Mouse (Mus musculus): Measurements from ENCODE around the gene Lce1c. TPM values are rescaled to one million over a fixed set of nuclear protein-coding genes. Genes with fewer than 3 reads are reported as not detected.
"Not testable (repeated sequence)": the region's sequence is repeated elsewhere in the genome, so short reads cannot be mapped to it uniquely, and the experiment has no call there.

Gene Lce1c
- total and polyA plus RNA-seq, 3 experiments, result not detected

DNA sequence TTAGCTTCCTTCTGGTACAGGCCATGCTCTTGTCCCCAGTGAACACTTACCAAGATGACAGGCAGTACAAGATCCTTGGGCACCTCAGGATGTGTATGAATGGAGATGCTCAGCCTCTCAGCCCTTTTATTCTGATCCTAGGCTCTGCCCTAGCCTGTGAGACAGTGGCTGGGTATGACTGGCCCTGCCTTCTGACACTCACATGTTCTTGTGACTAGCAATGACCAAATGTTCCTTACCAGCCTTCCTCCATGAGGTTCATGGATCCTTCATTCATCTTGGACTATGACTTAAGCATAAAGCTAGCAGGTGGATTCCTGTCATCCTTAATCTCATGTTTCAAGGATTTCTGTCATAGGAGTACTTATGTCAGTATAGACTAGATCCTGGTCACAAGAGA, 8.8 kb upstream of the Lce1c start, which contains the start of gene Lce1a2:
TSS of gene Lce1a2 (minus strand) at position 101 of the 400 bp plus-strand sequence.
- in situ Hi-C loops (cut with MboI; ENCODE audit: low pct_ligation_motif_present, low pct_unique_long_range_greater_than_20kb, low sequenced_read_pairs), result no loop called here
- no peak for TF ChIP-seq GABPA (IDR thresholded peaks at IDR 0.05; ENCODE audit: insufficient replicate concordance, low read depth, low read length)
- no peak for TF ChIP-seq PAX5 (IDR thresholded peaks at IDR 0.05; ENCODE audit: low read length)
- no peak for TF ChIP-seq USF2 (conservative IDR thresholded peaks at IDR 0.05; ENCODE audit: low read depth, low read length)
- TF ChIP-seq CTCF (conservative IDR thresholded peaks at IDR 0.05 in 1 of 2, IDR thresholded peaks at IDR 0.05 in 1 of 2; ENCODE audit: low read depth in 2 of 2, low read length in 2 of 2), result no peak
- TF ChIP-seq RCOR1 (conservative IDR thresholded peaks at IDR 0.05; ENCODE audit: low read depth, low read length), result no peak
- no peak for TF ChIP-seq POLR2A (IDR thresholded peaks at IDR 0.05; ENCODE audit: low read depth, low read length)
- no peak for TF ChIP-seq USF1 (IDR thresholded peaks at IDR 0.05; ENCODE audit: low read depth, low read length)
- TF ChIP-seq NRF1 (IDR thresholded peaks at IDR 0.05; ENCODE audit: low read depth, low read length), result no peak
- TF ChIP-seq KAT2A (IDR thresholded peaks at IDR 0.05; ENCODE audit: insufficient replicate concordance, low read length), result no peak
- no peak for TF ChIP-seq JUND (conservative IDR thresholded peaks at IDR 0.05; ENCODE audit: low read depth, low read length)
- TF ChIP-seq ZNF384 (IDR thresholded peaks at IDR 0.05; ENCODE audit: low read depth, low read length), result no peak
- TF ChIP-seq RAD21 (IDR thresholded peaks at IDR 0.05; ENCODE audit: low read depth, low read length), result no peak
- no peak for TF ChIP-seq ETS1 (conservative IDR thresholded peaks at IDR 0.05; ENCODE audit: low read depth, low read length)
- no peak for TF ChIP-seq EP300 (IDR thresholded peaks at IDR 0.05; ENCODE audit: low read length)
- no peak for TF ChIP-seq UBTF (IDR thresholded peaks at IDR 0.05; ENCODE audit: low read depth, low read length)
- TF ChIP-seq MAFK (IDR thresholded peaks at IDR 0.05; ENCODE audit: insufficient replicate concordance, low read length), result no peak
- TF ChIP-seq MEF2A (IDR thresholded peaks at IDR 0.05; ENCODE audit: borderline replicate concordance, low read depth, low read length), result no peak
- no peak for TF ChIP-seq ZKSCAN1 (IDR thresholded peaks at IDR 0.05; ENCODE audit: borderline replicate concordance, low read depth, low read length)
- no peak for DNase-seq (ENCODE audit: extremely low read depth)
- H3K9me3 ChIP-seq (replicated peaks; ENCODE audit: low read length), result no peaks in the 10 kb centered on the region
- dilution Hi-C loops (cut with MboI; ENCODE audit: extremely low pct_ligation_motif_present, extremely low pct_unique_long_range_greater_than_20kb, low sequenced_read_pairs), result no loop called here
- no peak within 1 kb of the TSS for H3K4me3 ChIP-seq (replicated peaks in 1 of 3; ENCODE audit: low read depth in 2 of 3, low read length in 2 of 3, poor library complexity in 1 of 3)
- H3K27me3 ChIP-seq (replicated peaks), result no peaks in the 10 kb centered on the region
- H3K4me2 ChIP-seq (ENCODE audit: insufficient read depth, low read depth, poor library complexity, severe bottlenecking), result no peak within 1 kb of the TSS
- H3K27ac ChIP-seq (ENCODE audit: insufficient read depth, low read depth), result no peak within 1 kb of the TSS
- no peaks in the 10 kb centered on the region for H3K79me2 ChIP-seq (replicated peaks; ENCODE audit: control insufficient read depth, extremely low read depth, insufficient read depth, poor library complexity, severe bottlenecking)
- H3K9ac ChIP-seq (ENCODE audit: insufficient read depth, low read depth), result no peak within 1 kb of the TSS
- H3K4me1 ChIP-seq (ENCODE audit: control insufficient read depth in 1 of 2, insufficient read depth in 2 of 2), result no peaks in the 10 kb centered on the region
- H3K36me3 ChIP-seq (replicated peaks in 1 of 2; ENCODE audit: control insufficient read depth in 1 of 2, insufficient read depth in 1 of 2, low read length in 1 of 2), result no peaks in the 10 kb centered on the region

DNA sequence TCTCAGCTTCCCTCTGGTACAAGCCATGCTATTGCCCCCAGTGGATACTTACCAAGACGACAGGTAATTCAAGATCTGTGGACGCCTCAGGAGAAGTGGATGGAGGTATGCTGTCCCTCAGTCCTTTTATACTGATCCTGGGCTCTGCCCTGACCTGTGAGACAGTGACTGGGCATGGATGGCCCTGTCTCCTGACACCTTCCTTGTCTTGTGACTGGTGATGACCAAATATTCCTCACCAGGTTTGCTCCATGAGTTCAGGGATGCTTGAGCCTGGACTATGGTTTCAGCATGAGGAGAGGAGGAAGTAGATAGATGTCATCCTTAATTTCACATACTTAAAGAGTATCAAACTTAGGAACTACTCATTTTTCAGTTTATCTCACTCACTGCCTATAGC, 8.1 kb downstream of the Lce1c start, which contains the start of gene Lce1d:
TSS of gene Lce1d (minus strand) at position 101 of the 400 bp plus-strand sequence.
- no peak for DNase-seq (ENCODE audit: extremely low read depth)
- no peaks in the 10 kb centered on the region for H3K4me1 ChIP-seq (ENCODE audit: control insufficient read depth in 1 of 2, insufficient read depth in 2 of 2)
- dilution Hi-C loops (cut with MboI; ENCODE audit: extremely low pct_ligation_motif_present, extremely low pct_unique_long_range_greater_than_20kb, low sequenced_read_pairs) (no loop called here), in situ Hi-C loops (cut with MboI; ENCODE audit: low pct_ligation_motif_present, low pct_unique_long_range_greater_than_20kb, low sequenced_read_pairs) (no loop called here)
- H3K27ac ChIP-seq (ENCODE audit: insufficient read depth, low read depth), result no peak within 1 kb of the TSS
- no peaks in the 10 kb centered on the region for H3K36me3 ChIP-seq (replicated peaks in 1 of 2; ENCODE audit: control insufficient read depth in 1 of 2, insufficient read depth in 1 of 2, low read length in 1 of 2)
- H3K27me3 ChIP-seq (replicated peaks), result no peaks in the 10 kb centered on the region
- H3K4me3 ChIP-seq (replicated peaks in 1 of 3; ENCODE audit: low read depth in 2 of 3, low read length in 2 of 3, poor library complexity in 1 of 3), result no peak within 1 kb of the TSS
- H3K79me2 ChIP-seq (replicated peaks; ENCODE audit: control insufficient read depth, extremely low read depth, insufficient read depth, poor library complexity, severe bottlenecking), result no peaks in the 10 kb centered on the region
- H3K4me2 ChIP-seq (ENCODE audit: insufficient read depth, low read depth, poor library complexity, severe bottlenecking), result no peak within 1 kb of the TSS
- TF ChIP-seq USF1 (IDR thresholded peaks at IDR 0.05; ENCODE audit: low read depth, low read length), result no peak
- no peak for TF ChIP-seq MAFK (IDR thresholded peaks at IDR 0.05; ENCODE audit: insufficient replicate concordance, low read length)
- TF ChIP-seq HCFC1 (IDR thresholded peaks at IDR 0.05; ENCODE audit: low read depth, low read length), result no peak
- no peak for TF ChIP-seq ZC3H11A (IDR thresholded peaks at IDR 0.05; ENCODE audit: low read depth, low read length)
- no peak for TF ChIP-seq USF2 (conservative IDR thresholded peaks at IDR 0.05; ENCODE audit: low read depth, low read length)
- no peak for TF ChIP-seq SIN3A (IDR thresholded peaks at IDR 0.05; ENCODE audit: low read length)
- TF ChIP-seq NELFE (IDR thresholded peaks at IDR 0.05; ENCODE audit: low read depth, low read length), result no peak
- no peak for TF ChIP-seq MAZ (IDR thresholded peaks at IDR 0.05; ENCODE audit: low read depth, low read length)
- TF ChIP-seq MXI1 (IDR thresholded peaks at IDR 0.05; ENCODE audit: low read depth, low read length), result no peak
- TF ChIP-seq KAT2A (IDR thresholded peaks at IDR 0.05; ENCODE audit: insufficient replicate concordance, low read length), result no peak
- no peak for TF ChIP-seq MEF2A (IDR thresholded peaks at IDR 0.05; ENCODE audit: borderline replicate concordance, low read depth, low read length)
- no peak for TF ChIP-seq ZMIZ1 (IDR thresholded peaks at IDR 0.05; ENCODE audit: low read depth, low read length)
- no peak for TF ChIP-seq RCOR1 (conservative IDR thresholded peaks at IDR 0.05; ENCODE audit: low read depth, low read length)
- no peak within 1 kb of the TSS for H3K9ac ChIP-seq (ENCODE audit: insufficient read depth, low read depth)
- H3K9me3 ChIP-seq (replicated peaks; ENCODE audit: low read length), result no peaks in the 10 kb centered on the region

- H3K79me2 ChIP-seq (replicated peaks; ENCODE audit: control insufficient read depth, extremely low read depth, insufficient read depth, poor library complexity, severe bottlenecking); H3K27ac ChIP-seq (ENCODE audit: insufficient read depth, low read depth); DNase-seq (ENCODE audit: extremely low read depth); in situ Hi-C loops (cut with MboI; ENCODE audit: low pct_ligation_motif_present, low pct_unique_long_range_greater_than_20kb, low sequenced_read_pairs); H3K9me3 ChIP-seq (replicated peaks; ENCODE audit: low read length); H3K27me3 ChIP-seq (replicated peaks); H3K4me1 ChIP-seq (ENCODE audit: control insufficient read depth in 1 of 2, insufficient read depth in 2 of 2); dilution Hi-C loops (cut with MboI; ENCODE audit: extremely low pct_ligation_motif_present, extremely low pct_unique_long_range_greater_than_20kb, low sequenced_read_pairs); H3K36me3 ChIP-seq (replicated peaks in 1 of 2; ENCODE audit: control insufficient read depth in 1 of 2, insufficient read depth in 1 of 2, low read length in 1 of 2); H3K9ac ChIP-seq (ENCODE audit: insufficient read depth, low read depth); H3K4me3 ChIP-seq (replicated peaks in 1 of 3; ENCODE audit: low read depth in 2 of 3, low read length in 2 of 3, poor library complexity in 1 of 3); H3K4me2 ChIP-seq (ENCODE audit: insufficient read depth, low read depth, poor library complexity, severe bottlenecking): not testable (repeated sequence)
Measured at GRCm38 (mm10) chr3:92689154-92689553, 10.1 kb downstream of the Lce1c start.
